Mouse (Mus musculus) intestine, embryonic 15.5 days (tissue): ENCODE results near the gene Sumf2. TPM values are rescaled to one million over a fixed set of nuclear protein-coding genes. Genes with fewer than 3 reads are reported as not detected.

Source experiments
- ATAC-seq: fragments of 200-750 bp; cut with Nextera tagmentation; 2 replicates; pipeline ENCODE4 v1.8.0; 2017; ENCODE audit warnings: moderate TSS enrichment, moderate library complexity
- H3K27ac ChIP-seq: fragments of 300-500 bp; sonication (generic); 2 replicates; pipeline ENCODE4 v1.5.1; 2015; ENCODE audit warnings: mild to moderate bottlenecking, inconsistent platforms
- H3K27me3 ChIP-seq: fragments of 300-500 bp; sonication (generic); replicated peaks from 2 replicates; pipeline ENCODE4 v1.6.1; 2015; ENCODE audit warnings: inconsistent platforms
- H3K36me3 ChIP-seq: fragments of 300-500 bp; sonication (generic); 2 replicates; pipeline ENCODE4 v1.6.1; 2015; ENCODE audit warnings: inconsistent platforms
- H3K4me1 ChIP-seq: fragments of 300-500 bp; sonication (generic); replicated peaks from 2 replicates; pipeline ENCODE4 v1.6.1; 2015; ENCODE audit warnings: inconsistent platforms
- H3K4me2 ChIP-seq: fragments of 300-500 bp; sonication (generic); replicated peaks from 2 replicates; pipeline ENCODE4 v1.6.1; 2015; ENCODE audit warnings: mild to moderate bottlenecking, inconsistent platforms
- H3K4me3 ChIP-seq: fragments of 300-500 bp; sonication (generic); replicated peaks from 2 replicates; pipeline ENCODE4 v1.5.1; 2015; ENCODE audit warnings: inconsistent platforms
- H3K9ac ChIP-seq: fragments of 300-500 bp; sonication (generic); 2 replicates; pipeline ENCODE4 v1.6.1; 2015; ENCODE audit warnings: inconsistent platforms
- H3K9me3 ChIP-seq: fragments of 300-500 bp; sonication (generic); 2 replicates; pipeline ENCODE4 v1.6.1; 2016; ENCODE audit warnings: inconsistent platforms
- WGBS: fragments of 180-500 bp; shearing (Covaris S2); methylation state at CpG from one replicate; pipeline ENCODE4 v1.1.7; 2015; 5-methylcytosine and 5-hydroxymethylcytosine counted together
- polyA plus RNA-seq: library from polyadenylated mRNA; unstranded; fragments of >200 nt; fragmentation: Nextera tagmentation; extraction: Ambion mirVana; gene quantifications from 2 replicates; pipeline ENCODE4 v1.2.1, GENCODE M21; 2015

Sumf2 gene
- polyA plus RNA-seq, 1 experiment from 2014 or later = 48.1 TPM

DNA sequence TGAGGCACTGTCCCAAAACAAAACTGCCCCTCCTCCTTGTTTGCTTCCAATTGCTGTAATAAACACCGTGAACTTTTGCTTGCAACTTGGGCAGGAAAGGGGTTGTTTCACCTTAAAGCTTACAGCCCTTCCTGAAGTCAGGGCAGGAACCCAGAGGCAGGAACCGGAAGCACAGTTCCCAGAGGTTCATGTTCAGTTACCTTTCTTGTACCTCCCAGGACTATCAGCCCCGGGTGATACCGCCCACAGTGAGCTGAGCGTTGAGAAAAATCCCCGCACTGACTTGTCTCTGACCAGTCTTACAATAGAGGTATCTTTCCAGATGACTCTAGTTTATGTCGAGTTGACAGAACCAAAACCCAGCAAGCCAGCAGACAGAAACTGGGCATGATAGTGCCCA, 62.8 kb downstream of the Sumf2 start:
- no peak overlapping the region for H3K4me2 ChIP-seq

More for the DNA sequence above, 62.8 kb downstream of the Sumf2 start:
- no peak overlapping the region for H3K27ac ChIP-seq
- no peak for ATAC-seq
- H3K9ac ChIP-seq = no peak overlapping the region
- 84% methylated on average over 7 of the region's 7 CpGs for WGBS
- no peaks in the 10 kb centered on the region; the same call in 1 of the 2 replicates for H3K27me3 ChIP-seq
- H3K4me1 ChIP-seq = peaks cover 5% of the 10 kb centered on the region; the same call in 1 of the 2 replicates
- H3K36me3 ChIP-seq = no peaks in the 10 kb centered on the region
- H3K9me3 ChIP-seq = no peaks in the 10 kb centered on the region
- no peak overlapping the region for H3K4me3 ChIP-seq

Other genes with a start within 250 kb of the Sumf2 start
- 2.9 and 3.5 TPM in 2 replicates for gene Zfp11, start 176.9 kb upstream of the Sumf2 start, polyA plus RNA-seq
- gene Sept14, start 138.5 kb upstream of the Sumf2 start, polyA plus RNA-seq = not detected in 2 replicates
- 189 and 197 TPM in 2 replicates for gene Mrps17, start 131.5 kb upstream of the Sumf2 start, polyA plus RNA-seq
- gene Nipsnap2, start 121.9 kb upstream of the Sumf2 start, polyA plus RNA-seq = 86.1 and 94.2 TPM in 2 replicates
- 50.4 and 56.5 TPM in 2 replicates for gene Psph, start 59.5 kb upstream of the Sumf2 start, polyA plus RNA-seq
- gene Chchd2, start 40.5 kb downstream of the Sumf2 start, polyA plus RNA-seq = 990 and 1,082 TPM in 2 replicates
- 2.4 and 3.2 TPM in 2 replicates for gene Zbed5, start 48.7 kb downstream of the Sumf2 start, polyA plus RNA-seq
- 0.08 and 0.16 TPM in 2 replicates for gene Phkg1, start 51.6 kb downstream of the Sumf2 start, polyA plus RNA-seq
- gene Nupr1l, start 61.6 kb downstream of the Sumf2 start, polyA plus RNA-seq = 1.8 and 1.9 TPM in 2 replicates
- 26.5 and 30.9 TPM in 2 replicates for gene Vkorc1l1, start 95.0 kb downstream of the Sumf2 start, polyA plus RNA-seq
- gene Gusb, start 156.1 kb downstream of the Sumf2 start, polyA plus RNA-seq = 88.8 and 95.7 TPM in 2 replicates
- gene Asl, start 182.3 kb downstream of the Sumf2 start, polyA plus RNA-seq = 51.4 and 65.0 TPM in 2 replicates
- 34.1 and 38.7 TPM in 2 replicates for gene Crcp, start 182.3 kb downstream of the Sumf2 start, polyA plus RNA-seq
- 53.4 and 59.8 TPM in 2 replicates for gene Tpst1, start 226.3 kb downstream of the Sumf2 start, polyA plus RNA-seq